Mouse (Mus musculus) limb, embryonic 12.5 days (tissue): Measurements from ENCODE around the gene Adh4. TPM values are rescaled to one million over a fixed set of nuclear protein-coding genes. Genes with fewer than 3 reads are reported as not detected.
"Not testable (repeated sequence)": the region's sequence is repeated elsewhere in the genome, so short reads cannot be mapped to it uniquely, and the experiment has no call there.

Experiments used
- ATAC-seq: fragments of 200-750 bp; cut with Nextera tagmentation; 2 replicates; pipeline ENCODE4 v1.8.0; 2017; ENCODE audit warnings: low read depth, moderate TSS enrichment; ENCODE audit not compliant: insufficient number of reproducible peaks, insufficient read depth, low FRiP score, low TSS enrichment
- H3K27ac ChIP-seq: fragments of 300-500 bp; sonication (generic); 2 replicates; pipeline ENCODE4 v1.5.1; 2016; ENCODE audit warnings: mild to moderate bottlenecking, moderate library complexity
- H3K27me3 ChIP-seq: fragments of 300-500 bp; sonication (generic); 2 replicates; pipeline ENCODE4 v1.6.1; 2016; ENCODE audit warnings: mild to moderate bottlenecking, moderate library complexity
- H3K36me3 ChIP-seq: fragments of 300-500 bp; sonication (generic); 2 replicates; pipeline ENCODE4 v1.6.1; 2016; ENCODE audit warnings: mild to moderate bottlenecking, moderate library complexity
- H3K4me1 ChIP-seq: fragments of 300-500 bp; sonication (generic); replicated peaks from 2 replicates; pipeline ENCODE4 v1.6.1; 2016
- H3K4me2 ChIP-seq: fragments of 300-500 bp; sonication (generic); 2 replicates; pipeline ENCODE4 v1.6.1; 2016; ENCODE audit warnings: mild to moderate bottlenecking, moderate library complexity
- H3K4me3 ChIP-seq: fragments of 300-500 bp; sonication (generic); replicated peaks from 2 replicates; pipeline ENCODE4 v1.5.1; 2016; ENCODE audit warnings: mild to moderate bottlenecking
- H3K9ac ChIP-seq: fragments of 300-500 bp; sonication (generic); replicated peaks from 2 replicates; pipeline ENCODE4 v1.6.1; 2016; ENCODE audit warnings: mild to moderate bottlenecking, moderate library complexity
- H3K9me3 ChIP-seq: fragments of 300-500 bp; sonication (generic); 2 replicates; pipeline ENCODE4 v1.6.1; 2016; ENCODE audit warnings: mild to moderate bottlenecking, moderate library complexity
- WGBS: fragments of 180-500 bp; shearing (Covaris S2); methylation state at CpG from one replicate; pipeline ENCODE4 v1.1.7; 2016; 5-methylcytosine and 5-hydroxymethylcytosine counted together
- polyA plus RNA-seq: library from polyadenylated mRNA; unstranded; fragments of >200 nt; fragmentation: Nextera tagmentation; extraction: Ambion mirVana; gene quantifications from 2 replicates; pipeline ENCODE4 v1.2.1, GENCODE M21; 2016

The Adh4 gene
- not detected in 2 replicates for polyA plus RNA-seq

DNA sequence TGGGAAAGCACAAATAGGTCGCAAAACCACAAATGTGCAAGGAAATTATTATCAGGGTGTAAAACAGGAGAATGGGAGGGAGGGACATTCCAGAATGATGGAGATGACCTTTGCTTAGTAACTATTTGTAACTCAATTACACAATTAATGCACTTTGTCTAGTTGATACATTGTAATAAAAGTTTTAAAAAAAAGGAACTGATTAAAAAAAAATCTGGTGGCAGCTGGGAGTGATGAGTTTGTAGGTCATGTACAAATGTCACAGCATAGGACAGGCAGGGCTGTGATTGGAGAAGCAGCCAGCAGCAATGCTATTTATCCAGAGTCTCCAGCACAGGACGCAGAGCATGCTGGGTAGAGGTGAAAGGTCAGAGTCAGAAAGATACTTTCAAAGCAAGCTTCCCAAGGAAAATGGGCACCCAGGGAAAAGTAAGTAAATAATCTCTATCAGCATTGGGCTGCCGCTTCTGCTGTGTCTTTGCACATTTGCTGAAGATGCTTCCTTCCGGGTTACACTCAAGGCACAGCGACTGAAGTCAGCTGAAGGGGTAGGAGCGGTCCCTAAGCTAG is at the start of gene Adh4:
Adh4 (plus strand) TSS at position 346 of the 570 bp plus-strand sequence.
- Histone ChIP-seq H3K4me1 (no peaks in the 10 kb centered on the region), H3K36me3 (no peaks in the 10 kb centered on the region), H3K4me3 (no peak within 1 kb of the TSS), H3K9ac (no peak within 1 kb of the TSS), H3K27me3 (no peaks in the 10 kb centered on the region), H3K27ac (no peak within 1 kb of the TSS), H3K9me3 (no peaks in the 10 kb centered on the region), H3K4me2 (no peak within 1 kb of the TSS)
- no peak for ATAC-seq
- WGBS, result 84% methylated on average over 6 of the region's 6 CpGs

DNA sequence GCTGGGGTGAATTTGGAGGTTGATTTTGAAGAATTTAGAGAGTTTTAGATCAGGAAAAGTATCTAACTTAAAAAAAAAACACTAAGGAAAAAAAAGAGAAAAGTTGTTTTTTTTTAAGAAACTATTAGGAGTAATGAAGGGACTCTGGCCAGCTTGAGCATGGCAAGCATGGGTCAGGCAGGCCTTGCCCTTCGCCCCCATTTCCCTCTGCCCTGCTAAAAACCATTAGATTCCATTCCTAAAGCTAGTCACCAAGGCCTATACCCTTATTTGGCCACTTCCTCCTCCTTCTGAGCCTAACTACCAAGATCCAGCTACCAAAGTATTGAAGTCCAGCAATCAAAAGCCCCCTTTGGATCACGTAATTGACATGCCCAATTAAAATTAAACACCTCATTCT is 49.1 kb upstream of the Adh4 start:
- WGBS, result 76% methylated on average over 2 of the region's 2 CpGs
- Histone ChIP-seq H3K27ac (no peak overlapping the region), H3K9me3 (no peaks in the 10 kb centered on the region), H3K9ac (no peak overlapping the region), H3K27me3 (no peaks in the 10 kb centered on the region), H3K4me3 (no peak overlapping the region), H3K4me2 (no peak overlapping the region), H3K36me3 (no peaks in the 10 kb centered on the region), H3K4me1 (no peaks in the 10 kb centered on the region)
- no peak for ATAC-seq

DNA sequence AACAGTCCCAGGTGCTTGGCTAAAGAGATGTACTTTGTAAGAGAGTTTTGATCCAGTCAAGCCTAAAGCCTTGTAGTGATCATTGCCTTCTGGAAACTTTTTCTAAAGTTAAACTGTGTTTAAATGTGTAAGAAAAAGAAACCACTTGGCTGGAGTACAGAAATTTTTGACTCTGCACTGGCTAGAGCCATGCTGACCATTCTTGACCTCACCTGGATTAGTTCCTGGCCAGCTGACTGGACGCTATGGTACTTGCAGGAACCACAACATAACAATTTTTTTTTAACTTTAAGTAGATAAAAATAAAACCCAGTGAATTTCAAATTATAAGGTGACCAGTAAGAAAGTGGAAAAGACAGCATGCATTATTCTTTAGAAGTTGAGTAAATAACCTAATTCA is 45.7 kb upstream of the Adh4 start:
- no peak overlapping the region for H3K9ac ChIP-seq

DNA sequence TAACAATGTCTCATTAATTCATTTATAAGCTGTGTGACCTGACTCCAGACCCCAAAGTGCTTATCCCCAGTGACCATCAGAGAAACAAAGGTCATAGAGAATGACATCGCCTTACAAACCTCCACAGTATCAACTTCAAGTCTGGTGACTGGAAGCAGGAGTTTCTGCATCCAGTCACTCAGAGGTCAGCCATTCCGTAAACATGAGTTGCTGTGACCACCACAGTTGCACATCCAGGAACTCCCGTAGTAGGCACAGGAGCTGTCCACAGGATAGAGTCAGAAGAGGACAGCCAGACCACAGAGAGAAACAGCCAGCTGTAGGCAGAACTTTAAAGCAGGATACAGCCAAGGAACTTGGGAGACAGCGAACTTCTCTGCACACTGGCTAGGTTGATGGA is 45.0 kb upstream of the Adh4 start:
- WGBS, result 60% methylated on average over 4 of the region's 4 CpGs
- not testable (repeated sequence) for H3K4me3 ChIP-seq, H3K4me2 ChIP-seq, H3K27me3 ChIP-seq, H3K27ac ChIP-seq, H3K36me3 ChIP-seq, H3K9me3 ChIP-seq, ATAC-seq, H3K9ac ChIP-seq, H3K4me1 ChIP-seq

More for the DNA sequence above, 45.7 kb upstream of the Adh4 start:
- Histone ChIP-seq H3K4me3 (no peak overlapping the region), H3K27me3 (no peaks in the 10 kb centered on the region), H3K9me3 (no peaks in the 10 kb centered on the region), H3K4me2 (no peak overlapping the region), H3K36me3 (no peaks in the 10 kb centered on the region), H3K27ac (no peak overlapping the region), H3K4me1 (no peaks in the 10 kb centered on the region)
- WGBS, result 85% methylated on average over 1 of the region's 1 CpGs
- no peak for ATAC-seq

DNA sequence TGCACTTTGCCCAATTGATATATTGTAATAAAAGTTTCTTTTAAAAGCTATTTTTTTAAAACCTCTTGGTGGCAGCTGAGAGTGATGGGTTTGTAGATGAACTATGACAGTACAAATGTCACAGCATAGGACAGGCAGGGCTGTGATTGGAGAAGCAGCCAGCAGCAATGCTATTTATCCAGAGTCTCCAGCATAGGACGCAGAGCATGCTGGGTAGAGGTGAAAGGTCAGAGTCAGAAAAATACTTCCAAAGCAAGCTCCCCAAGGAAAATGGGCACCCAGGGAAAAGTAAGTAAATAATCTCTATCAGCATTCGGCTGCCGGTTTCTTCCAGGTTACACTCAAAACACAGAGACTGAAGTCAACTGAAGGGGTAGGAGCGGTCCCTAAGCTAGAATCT is 41.3 kb upstream of the Adh4 start:
- H3K9ac ChIP-seq, result no peak overlapping the region
- no peaks in the 10 kb centered on the region for H3K27me3 ChIP-seq
- ATAC-seq, result no peak
- no peaks in the 10 kb centered on the region for H3K9me3 ChIP-seq
- WGBS, result 86% methylated on average over 4 of the region's 4 CpGs
- no peaks in the 10 kb centered on the region for H3K4me1 ChIP-seq
- no peaks in the 10 kb centered on the region for H3K36me3 ChIP-seq
- no peak overlapping the region for H3K4me2 ChIP-seq
- no peak overlapping the region for H3K27ac ChIP-seq
- no peak overlapping the region for H3K4me3 ChIP-seq

DNA sequence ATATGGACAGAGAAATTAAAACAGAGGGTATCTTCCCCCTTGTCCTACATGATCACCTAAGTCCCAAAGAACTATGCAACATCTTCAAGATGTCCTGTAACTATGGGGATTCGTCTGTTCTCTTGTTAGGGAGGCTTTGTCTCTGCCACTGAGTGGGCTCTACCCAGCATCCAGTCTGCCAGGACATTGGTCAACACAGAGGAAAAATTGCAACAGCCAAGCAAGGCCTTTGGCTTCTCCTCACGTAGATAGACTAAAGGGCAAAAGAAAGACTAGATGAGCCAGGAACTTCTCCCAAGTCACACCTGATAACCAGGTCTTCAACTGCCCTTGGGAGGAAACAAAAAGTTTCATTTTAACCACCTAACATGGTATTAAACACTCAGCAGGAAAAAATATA is 40.1 kb upstream of the Adh4 start:
- WGBS, result 76% methylated on average over 2 of the region's 2 CpGs
- H3K4me1 ChIP-seq, result no peaks in the 10 kb centered on the region
- no peak overlapping the region for H3K9ac ChIP-seq
- H3K4me2 ChIP-seq, result no peak overlapping the region
- no peaks in the 10 kb centered on the region for H3K36me3 ChIP-seq
- no peak overlapping the region for H3K4me3 ChIP-seq
- no peak overlapping the region for H3K27ac ChIP-seq
- ATAC-seq, result no peak
- no peaks in the 10 kb centered on the region for H3K27me3 ChIP-seq
- H3K9me3 ChIP-seq, result no peaks in the 10 kb centered on the region

DNA sequence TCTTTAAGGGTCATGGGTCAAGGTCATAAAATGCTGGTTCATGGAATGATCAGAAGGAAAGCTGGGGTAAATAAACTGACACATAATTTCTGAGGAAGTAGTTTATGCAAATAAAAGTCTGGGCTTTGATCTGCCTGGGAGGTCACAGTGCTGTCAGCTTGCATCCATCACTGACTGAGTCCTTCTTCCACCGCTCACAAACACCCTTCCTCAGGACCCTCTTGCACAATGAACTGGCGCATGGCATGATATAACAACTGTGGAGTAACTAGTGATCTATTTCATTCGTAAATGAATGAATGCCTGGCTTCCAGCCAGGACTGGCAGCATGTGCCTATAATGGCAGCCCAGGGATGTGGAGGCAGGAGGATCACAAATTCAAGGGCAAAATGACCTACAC is 34.1 kb upstream of the Adh4 start:
- WGBS, result 18% methylated on average over 3 of the region's 3 CpGs
- no peak for ATAC-seq
- Histone ChIP-seq H3K9ac (no peak overlapping the region), H3K27ac (no peak overlapping the region), H3K36me3 (no peaks in the 10 kb centered on the region), H3K4me3 (no peak overlapping the region), H3K4me2 (no peak overlapping the region), H3K4me1 (no peaks in the 10 kb centered on the region; the same call in 1 of the 2 replicates), H3K9me3 (no peaks in the 10 kb centered on the region), H3K27me3 (no peaks in the 10 kb centered on the region)

DNA sequence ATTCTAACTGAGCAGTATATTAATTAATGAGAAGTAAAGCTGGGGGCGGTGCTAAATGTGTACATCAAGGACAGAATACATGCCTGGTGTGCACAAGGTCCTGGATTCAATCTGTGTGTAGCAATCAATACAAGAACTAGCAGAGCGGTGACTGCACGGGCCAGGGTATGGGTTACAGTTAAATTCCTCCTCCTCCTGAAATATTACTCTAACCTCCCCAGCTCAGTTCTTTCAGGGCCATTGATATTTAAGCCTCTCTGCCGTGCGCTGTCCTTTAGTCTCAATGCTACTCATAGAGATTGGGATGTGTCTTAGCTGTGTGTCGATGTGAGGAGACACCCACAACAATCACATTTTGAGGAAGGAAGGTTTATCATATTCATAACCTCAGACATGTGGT is 28.1 kb upstream of the Adh4 start:
- WGBS, result 90% methylated on average over 6 of the region's 6 CpGs
- no peak overlapping the region for H3K9ac ChIP-seq
- H3K9me3 ChIP-seq, result no peaks in the 10 kb centered on the region
- no peak overlapping the region for H3K4me2 ChIP-seq
- no peak for ATAC-seq
- no peaks in the 10 kb centered on the region for H3K36me3 ChIP-seq
- no peak overlapping the region for H3K27ac ChIP-seq
- H3K4me3 ChIP-seq, result no peak overlapping the region
- no peaks in the 10 kb centered on the region for H3K27me3 ChIP-seq
- H3K4me1 ChIP-seq, result no peaks in the 10 kb centered on the region

DNA sequence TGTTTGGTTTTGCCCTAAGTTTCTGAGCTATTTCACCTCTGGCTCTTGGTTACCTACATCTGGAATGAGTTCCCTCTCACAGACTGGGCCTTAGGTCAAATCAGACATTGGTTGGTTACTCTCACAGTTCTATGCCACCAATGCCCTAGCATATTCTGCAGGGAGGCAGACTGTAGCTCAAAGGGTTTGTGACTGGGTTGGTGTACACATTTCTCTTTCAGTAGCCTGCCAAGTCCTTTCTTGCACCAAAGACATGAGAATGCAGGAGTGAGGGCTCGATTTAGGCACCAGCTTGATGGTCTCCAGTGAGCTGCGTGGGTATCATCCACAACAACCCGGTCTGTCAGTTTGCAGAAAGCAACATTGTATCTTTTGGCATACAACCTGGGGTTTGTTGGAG is 10.4 kb upstream of the Adh4 start:
- Histone ChIP-seq H3K9me3 (no peaks in the 10 kb centered on the region), H3K4me1 (no peaks in the 10 kb centered on the region), H3K36me3 (no peaks in the 10 kb centered on the region), H3K4me3 (no peak overlapping the region), H3K27me3 (no peaks in the 10 kb centered on the region), H3K27ac (no peak overlapping the region), H3K4me2 (no peak overlapping the region), H3K9ac (no peak overlapping the region)
- 79% methylated on average over 3 of the region's 3 CpGs for WGBS
- ATAC-seq, result no peak

DNA sequence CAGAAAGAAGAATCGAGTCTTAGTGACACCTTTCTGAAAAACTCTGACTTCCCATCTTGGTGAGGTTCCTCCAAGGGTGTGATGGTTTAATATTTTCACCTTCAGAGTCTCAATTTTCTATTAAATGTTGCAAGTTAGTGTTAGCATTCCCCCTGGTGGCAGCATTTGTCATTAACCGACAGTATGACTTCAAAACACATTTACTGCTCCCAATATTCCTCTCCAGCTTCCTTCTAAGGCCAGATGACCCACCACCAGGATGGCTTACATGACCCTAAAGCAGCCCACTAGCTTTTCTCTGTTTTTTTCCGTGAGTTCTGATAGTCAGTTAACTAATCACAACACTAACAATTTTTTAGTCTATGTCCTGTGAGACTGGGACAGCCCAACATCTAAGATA is 9.9 kb upstream of the Adh4 start:
- Histone ChIP-seq H3K4me3 (no peak overlapping the region), H3K9ac (no peak overlapping the region), H3K27ac (no peak overlapping the region), H3K9me3 (no peaks in the 10 kb centered on the region), H3K27me3 (no peaks in the 10 kb centered on the region), H3K36me3 (no peaks in the 10 kb centered on the region), H3K4me1 (no peaks in the 10 kb centered on the region), H3K4me2 (no peak overlapping the region)
- 44% methylated on average over 3 of the region's 3 CpGs for WGBS
- ATAC-seq, result no peak

DNA sequence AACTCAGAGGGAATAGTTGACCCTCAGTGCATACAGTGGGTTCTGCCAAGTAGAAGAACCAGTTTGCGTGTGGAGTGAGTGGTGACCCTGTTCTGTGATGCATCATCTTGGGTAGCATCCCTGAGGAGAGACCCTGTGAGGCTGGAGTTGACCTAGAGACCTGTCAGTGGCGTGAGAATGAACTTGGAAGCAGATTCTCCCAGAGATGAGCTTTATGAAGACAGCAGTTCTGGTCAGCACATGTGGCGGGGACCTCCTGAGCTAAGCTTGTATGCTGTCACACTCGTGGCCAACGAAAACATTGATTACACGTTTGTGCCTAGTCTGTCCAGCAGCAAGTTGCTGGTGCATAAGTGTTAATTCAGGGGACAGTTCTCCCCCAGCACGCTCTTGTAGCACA is 9.4 kb upstream of the Adh4 start:
- Histone ChIP-seq H3K9me3 (no peaks in the 10 kb centered on the region), H3K4me2 (no peak overlapping the region), H3K9ac (no peak overlapping the region), H3K36me3 (no peaks in the 10 kb centered on the region), H3K4me3 (no peak overlapping the region), H3K4me1 (no peaks in the 10 kb centered on the region), H3K27ac (no peak overlapping the region), H3K27me3 (no peaks in the 10 kb centered on the region)
- 87% methylated on average over 7 of the region's 7 CpGs for WGBS
- no peak for ATAC-seq

DNA sequence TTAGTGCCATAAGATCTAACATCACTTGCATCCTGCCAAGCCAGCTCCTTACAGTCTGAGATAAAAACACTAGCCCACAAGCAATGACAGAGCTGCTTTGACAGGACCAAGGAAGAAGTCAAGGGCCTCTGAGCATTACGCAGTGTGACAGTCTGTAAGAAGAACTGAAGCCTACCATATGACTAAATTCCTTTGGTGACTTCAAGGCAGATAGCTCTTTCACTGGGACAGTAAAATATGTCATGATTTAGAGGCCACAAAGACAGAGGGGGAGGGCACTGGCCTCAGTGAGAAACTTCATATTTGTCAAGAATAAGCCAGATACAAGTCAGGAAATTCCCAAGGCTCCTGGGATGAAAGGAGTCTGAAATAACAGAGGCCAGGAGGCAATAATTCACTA is 7.3 kb upstream of the Adh4 start:
- Histone ChIP-seq H3K4me2 (no peak overlapping the region), H3K27me3 (no peaks in the 10 kb centered on the region), H3K9me3 (no peaks in the 10 kb centered on the region), H3K36me3 (no peaks in the 10 kb centered on the region), H3K4me3 (no peak overlapping the region), H3K27ac (no peak overlapping the region), H3K9ac (no peak overlapping the region), H3K4me1 (no peaks in the 10 kb centered on the region)
- no peak for ATAC-seq
- WGBS, result 94% methylated on average over 1 of the region's 1 CpGs
